Mouse (Mus musculus) liver, postnatal 0 days (tissue): Measurements from ENCODE around the gene Plekhm3.

ENCODE experiments used
- CTCF ChIP-seq: sonication (generic); IDR thresholded peaks from 2 replicates; pipeline ENCODE4 v1.5.1; 2016; ENCODE audit warnings: antibody characterized with exemption, low read depth
- EP300 ChIP-seq: IDR thresholded peaks from 2 replicates; pipeline ENCODE4 v1.6.1; 2016; ENCODE audit warnings: antibody characterized with exemption, low read depth, mild to moderate bottlenecking

GRCm38 (mm10) chr1:64891332-64891731 is 65.3 kb downstream of the Plekhm3 start:
- no peak for TF ChIP-seq CTCF
- TF ChIP-seq EP300, result no peak
